Mouse (Mus musculus) hindbrain, embryonic 10.5 days (tissue): Measurements from ENCODE around the gene Nfil3. TPM values are rescaled to one million over a fixed set of nuclear protein-coding genes. Genes with fewer than 3 reads are reported as not detected.
A peak's percentile ranks its signal among the peaks of the same experiment; 100 is the strongest.

Source experiments
- DNase-seq: peaks from one replicate; pipeline ENCODE4 v3.0.0-alpha.2; 2017; ENCODE audit warnings: low spot score
- H3K27ac ChIP-seq: fragments of 300-500 bp; sonication (generic); 2 replicates; pipeline ENCODE4 v1.5.1; 2016; ENCODE audit warnings: mild to moderate bottlenecking, moderate library complexity
- H3K27me3 ChIP-seq: fragments of 300-500 bp; sonication (generic); 2 replicates; pipeline ENCODE4 v1.6.1; 2016; ENCODE audit warnings: mild to moderate bottlenecking; ENCODE audit not compliant: poor library complexity, insufficient read depth, severe bottlenecking
- H3K36me3 ChIP-seq: fragments of 300-500 bp; sonication (generic); 2 replicates; pipeline ENCODE4 v1.6.1; 2016; ENCODE audit warnings: mild to moderate bottlenecking, moderate library complexity
- H3K4me1 ChIP-seq: fragments of 300-500 bp; sonication (generic); replicated peaks from 2 replicates; pipeline ENCODE4 v1.6.1; 2016; ENCODE audit warnings: mild to moderate bottlenecking
- H3K4me3 ChIP-seq: fragments of 300-500 bp; sonication (generic); 2 replicates; pipeline ENCODE4 v1.5.1; 2016; ENCODE audit warnings: mild to moderate bottlenecking, moderate library complexity
- H3K9me3 ChIP-seq: fragments of 300-500 bp; sonication (generic); 2 replicates; pipeline ENCODE4 v1.6.1; 2016; ENCODE audit warnings: mild to moderate bottlenecking, moderate library complexity
- WGBS: fragments of 180-500 bp; shearing (Covaris S2); methylation state at CpG from one replicate; pipeline ENCODE4 v1.1.7; 2016; 5-methylcytosine and 5-hydroxymethylcytosine counted together
- polyA plus RNA-seq: library from polyadenylated mRNA; unstranded; fragments of >200 nt; fragmentation: Nextera tagmentation; extraction: Ambion mirVana; gene quantifications from 2 replicates; pipeline ENCODE4 v1.2.1, GENCODE M21; 2016

The Nfil3 gene
- polyA plus RNA-seq, 1 experiment from 2014 or later = 25.9 TPM

DNA sequence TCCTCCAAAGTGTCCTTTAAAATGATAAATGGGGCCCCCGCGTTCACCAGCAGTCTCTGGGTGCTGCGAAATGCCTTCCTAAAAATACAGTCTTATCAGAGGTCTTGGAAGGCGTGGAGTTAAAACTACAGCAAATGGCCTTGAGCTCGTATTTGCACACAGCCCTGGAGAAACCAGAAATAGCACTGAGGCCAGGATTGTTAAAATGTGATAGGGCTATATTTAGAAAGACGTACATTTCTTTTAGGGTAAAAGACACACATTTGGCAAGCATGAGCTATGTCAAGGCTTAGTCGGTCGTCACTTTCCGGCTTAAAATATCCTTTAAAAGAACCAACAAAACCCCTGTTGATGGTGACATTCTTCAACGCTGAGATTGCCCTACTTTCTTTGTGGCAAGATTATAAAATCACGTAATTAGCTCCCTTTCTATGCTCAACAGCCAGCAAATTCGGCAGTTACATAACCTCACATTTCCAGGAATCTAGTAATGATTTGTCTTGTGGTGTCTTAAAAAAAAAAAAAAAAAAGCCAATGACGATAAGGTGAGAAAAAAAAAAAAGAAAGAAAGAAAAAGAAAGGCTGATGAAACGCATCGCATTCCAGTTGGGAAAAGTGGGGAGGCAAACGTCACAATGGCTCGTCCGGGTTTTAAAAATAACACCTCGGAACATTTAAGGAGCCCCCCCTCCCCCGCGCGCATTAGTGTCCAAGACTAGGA is 1.4 kb downstream of the Nfil3 start:
- Histone ChIP-seq H3K36me3 (no peaks in the 10 kb centered on the region), H3K27ac (peak overlapping the region; percentile 92), H3K9me3 (no peaks in the 10 kb centered on the region), H3K4me1 (peaks cover 60% of the 10 kb centered on the region), H3K27me3 (peaks cover 37% of the 10 kb centered on the region), H3K4me3 (peak overlapping the region; percentile 71)
- DNase-seq = peak; percentile 23
- WGBS = under 1% methylated on average over 22 of the region's 22 CpGs

DNA sequence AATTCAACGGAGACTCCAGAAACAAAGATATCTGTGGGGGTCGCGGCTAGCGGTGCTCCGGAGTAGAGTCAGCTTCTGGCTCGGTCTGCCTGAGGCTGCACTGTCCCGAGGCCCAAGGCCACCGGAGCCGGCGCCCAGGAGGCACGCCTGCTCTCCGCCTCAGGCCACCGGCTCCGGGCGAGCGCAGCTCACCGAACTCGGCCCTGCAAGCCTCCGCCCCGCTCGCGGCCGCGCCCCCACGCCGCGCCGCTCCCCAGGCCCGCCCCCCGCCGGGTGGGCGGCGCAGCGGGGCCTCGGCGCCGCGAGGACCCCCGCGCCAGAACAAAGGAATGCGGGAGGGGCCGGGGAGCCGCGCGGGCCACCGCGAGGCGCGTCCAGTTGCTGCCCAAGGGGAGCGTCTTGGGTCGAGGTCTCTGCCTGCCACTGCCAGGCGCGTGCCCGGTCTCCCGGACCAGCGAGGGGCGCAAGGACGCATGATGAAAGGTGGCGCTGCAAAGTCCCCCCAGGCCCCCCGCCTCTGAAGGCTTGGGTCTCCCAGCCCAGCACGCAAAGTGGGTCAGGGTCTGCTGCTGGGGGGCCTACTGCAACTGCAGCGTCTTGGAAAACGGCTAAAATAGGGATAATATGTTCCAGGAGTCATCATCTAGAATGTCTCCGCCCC is 2.4 kb downstream of the Nfil3 start:
- peak overlapping the region; percentile 91 for H3K27ac ChIP-seq
- peak overlapping the region; percentile 71 for H3K4me3 ChIP-seq
- 1% methylated on average over 64 of the region's 64 CpGs for WGBS
- no peaks in the 10 kb centered on the region for H3K9me3 ChIP-seq
- no peaks in the 10 kb centered on the region for H3K36me3 ChIP-seq
- DNase-seq = peak; percentile 64
- peaks cover 60% of the 10 kb centered on the region for H3K4me1 ChIP-seq
- H3K27me3 ChIP-seq = peaks cover 33% of the 10 kb centered on the region

DNA sequence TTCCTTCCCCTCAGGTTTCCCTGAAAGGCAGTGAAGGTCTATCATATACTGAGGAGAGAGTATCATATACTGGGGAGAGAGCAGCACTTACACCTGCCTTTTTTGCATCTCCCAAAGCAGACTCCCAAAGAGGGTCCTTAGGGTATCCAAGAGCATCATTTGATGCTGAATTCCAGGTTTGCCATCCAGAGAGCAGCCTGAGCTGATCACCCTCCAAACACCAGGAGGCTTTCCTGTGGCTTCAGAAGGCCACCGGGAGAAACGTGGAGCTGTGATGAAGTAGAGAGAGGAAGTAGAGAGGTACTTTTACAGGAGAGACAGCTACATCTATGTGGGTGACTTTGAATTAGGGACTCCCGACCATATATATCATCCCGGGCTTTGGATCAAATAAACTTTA is 3.1 kb downstream of the Nfil3 start:
- 27% methylated on average over 4 of the region's 4 CpGs for WGBS
- DNase-seq = no peak
- H3K9me3 ChIP-seq = no peaks in the 10 kb centered on the region
- peak overlapping the region; percentile 71 for H3K4me3 ChIP-seq
- H3K27ac ChIP-seq = no peak overlapping the region
- H3K27me3 ChIP-seq = peaks cover 32% of the 10 kb centered on the region
- peaks cover 60% of the 10 kb centered on the region for H3K4me1 ChIP-seq
- no peaks in the 10 kb centered on the region for H3K36me3 ChIP-seq

DNA sequence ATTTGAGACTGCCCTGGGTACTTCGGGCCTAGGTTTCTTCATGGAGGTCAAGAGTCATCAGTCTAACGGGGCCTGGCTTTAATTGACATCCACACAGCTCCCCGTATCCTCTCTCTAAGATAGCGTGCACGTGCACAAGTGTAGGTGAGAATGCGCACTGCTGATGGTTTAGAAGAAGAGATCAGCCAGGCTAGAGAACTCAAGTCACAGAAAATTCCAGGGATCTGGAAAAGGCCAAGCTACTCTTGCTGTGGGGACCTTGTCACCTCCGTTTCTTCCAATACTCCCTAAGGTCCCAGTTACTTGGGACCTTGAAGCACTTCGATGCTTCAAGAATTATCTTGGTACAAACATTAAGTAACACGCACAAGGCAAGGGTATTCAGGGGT is 3.7 kb downstream of the Nfil3 start:
- Histone ChIP-seq H3K27me3 (peaks cover 30% of the 10 kb centered on the region), H3K27ac (no peak overlapping the region), H3K36me3 (no peaks in the 10 kb centered on the region), H3K4me3 (0 out of 2 replicates have a peak overlapping the region, but pooled peaks have one; percentile 16), H3K4me1 (peaks cover 59% of the 10 kb centered on the region), H3K9me3 (no peaks in the 10 kb centered on the region)
- DNase-seq = no peak
- 65% methylated on average over 9 of the region's 9 CpGs for WGBS

DNA sequence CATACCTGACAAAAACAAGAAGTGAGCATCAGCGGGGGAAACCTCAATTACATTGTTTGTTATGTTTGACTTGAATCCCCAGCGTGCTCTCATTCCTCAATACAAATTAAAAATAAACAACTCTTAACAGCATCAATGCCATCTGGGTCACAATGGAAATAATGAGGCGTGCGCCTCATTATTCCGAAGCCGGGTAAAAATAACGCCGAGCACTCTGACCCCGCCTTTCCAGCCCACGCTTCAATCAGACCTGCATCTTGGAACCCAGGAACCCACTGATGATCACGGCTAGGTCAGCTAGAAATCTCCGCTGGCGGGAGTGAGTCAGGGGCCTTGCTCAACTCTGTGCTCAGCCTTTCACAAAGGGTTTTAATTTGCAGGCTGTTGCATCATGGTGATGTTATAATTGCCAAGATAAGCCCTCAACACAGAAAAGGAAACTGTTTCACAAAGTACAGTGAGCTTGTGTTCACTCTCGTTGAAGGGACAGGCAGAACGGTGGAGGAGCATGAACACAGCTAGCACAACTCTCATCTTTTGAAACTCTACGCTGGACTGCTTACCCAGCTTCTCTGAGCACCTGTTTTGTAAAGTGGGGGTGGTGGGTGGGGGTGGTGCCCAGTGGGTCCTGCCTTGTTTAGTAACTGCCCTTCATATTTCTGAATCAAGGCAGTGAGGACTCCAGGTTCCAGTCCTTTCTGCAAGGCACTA is 4.2 kb downstream of the Nfil3 start:
- H3K4me3 ChIP-seq = 0 out of 2 replicates have a peak overlapping the region, but pooled peaks have one; percentile 16
- no peak overlapping the region; the same call in 1 of the 2 replicates for H3K27ac ChIP-seq
- H3K4me1 ChIP-seq = peaks cover 53% of the 10 kb centered on the region
- no peaks in the 10 kb centered on the region for H3K9me3 ChIP-seq
- peaks cover 25% of the 10 kb centered on the region for H3K27me3 ChIP-seq
- H3K36me3 ChIP-seq = no peaks in the 10 kb centered on the region
- 34% methylated on average over 16 of the region's 16 CpGs for WGBS
- peak; percentile 19 for DNase-seq

DNA sequence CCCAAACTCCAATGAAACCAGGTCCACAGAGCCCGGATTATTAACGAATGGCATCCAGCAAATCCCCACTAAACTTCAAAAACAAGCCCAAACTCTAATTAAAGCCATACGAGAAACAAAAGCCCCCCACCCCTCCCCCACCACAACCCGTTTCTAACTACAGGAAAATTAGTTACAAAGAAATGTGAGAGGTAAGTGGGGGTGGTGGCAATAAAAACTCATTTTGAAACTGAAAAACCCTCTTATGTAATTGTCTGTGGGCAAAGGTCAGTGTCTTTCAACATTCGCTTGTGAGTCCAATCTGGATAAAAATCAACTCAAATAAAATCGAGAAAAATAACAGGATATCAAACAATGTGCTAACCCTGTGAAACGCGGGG is 4.8 kb downstream of the Nfil3 start:
- Histone ChIP-seq H3K9me3 (no peaks in the 10 kb centered on the region), H3K36me3 (no peaks in the 10 kb centered on the region), H3K27me3 (peaks cover 20% of the 10 kb centered on the region), H3K4me1 (peaks cover 48% of the 10 kb centered on the region), H3K4me3 (no peak overlapping the region), H3K27ac (no peak overlapping the region)
- peak; percentile 16 for DNase-seq
- 42% methylated on average over 8 of the region's 8 CpGs for WGBS

DNA sequence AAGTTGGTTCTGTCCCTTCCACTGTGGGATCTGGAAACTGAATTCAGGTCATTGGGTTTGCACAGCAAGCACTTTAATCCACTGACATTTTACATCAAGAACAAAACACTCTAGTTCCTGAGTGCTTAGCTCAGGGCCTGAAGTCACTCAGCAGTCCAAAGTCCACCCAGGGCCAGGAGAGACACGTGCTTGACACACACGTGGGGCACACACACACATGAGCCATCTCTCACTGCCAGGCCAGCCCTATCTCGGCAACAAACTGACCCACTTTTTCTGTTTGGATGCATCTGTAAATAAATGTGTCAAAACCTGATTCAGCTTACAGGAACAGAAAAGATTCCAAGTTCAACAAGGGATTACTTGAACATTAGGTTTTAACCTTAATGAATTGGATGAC is 6.2 kb downstream of the Nfil3 start:
- Histone ChIP-seq H3K27me3 (peaks cover 20% of the 10 kb centered on the region), H3K27ac (no peak overlapping the region), H3K4me1 (peaks cover 46% of the 10 kb centered on the region), H3K4me3 (no peak overlapping the region), H3K36me3 (no peaks in the 10 kb centered on the region), H3K9me3 (no peaks in the 10 kb centered on the region)
- DNase-seq = no peak
- WGBS = 84% methylated on average over 3 of the region's 3 CpGs

DNA sequence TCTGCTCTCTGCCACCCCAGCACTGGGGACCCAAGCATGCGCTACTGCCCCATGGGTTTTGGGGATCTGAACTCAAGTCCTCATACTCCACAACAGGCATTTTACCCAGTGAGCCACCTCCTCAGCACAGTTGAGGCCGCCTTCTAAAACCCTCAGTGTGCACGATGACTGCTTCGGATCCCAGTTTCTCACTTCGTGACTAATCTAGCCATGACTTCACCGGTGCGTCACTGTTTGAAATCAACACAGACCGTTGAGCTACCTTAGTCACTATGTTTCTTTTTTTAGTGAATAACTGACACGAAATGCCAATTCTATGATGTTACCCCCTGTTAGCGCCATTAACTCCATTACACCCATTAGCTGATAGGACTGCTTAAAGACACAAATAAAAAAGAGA is 7.4 kb downstream of the Nfil3 start:
- no peak overlapping the region for H3K27ac ChIP-seq
- no peak for DNase-seq
- H3K27me3 ChIP-seq = peaks cover 14% of the 10 kb centered on the region
- H3K36me3 ChIP-seq = peaks cover 6% of the 10 kb centered on the region
- H3K4me3 ChIP-seq = no peak overlapping the region
- no peaks in the 10 kb centered on the region for H3K9me3 ChIP-seq
- peaks cover 38% of the 10 kb centered on the region for H3K4me1 ChIP-seq
- 92% methylated on average over 10 of the region's 10 CpGs for WGBS

DNA sequence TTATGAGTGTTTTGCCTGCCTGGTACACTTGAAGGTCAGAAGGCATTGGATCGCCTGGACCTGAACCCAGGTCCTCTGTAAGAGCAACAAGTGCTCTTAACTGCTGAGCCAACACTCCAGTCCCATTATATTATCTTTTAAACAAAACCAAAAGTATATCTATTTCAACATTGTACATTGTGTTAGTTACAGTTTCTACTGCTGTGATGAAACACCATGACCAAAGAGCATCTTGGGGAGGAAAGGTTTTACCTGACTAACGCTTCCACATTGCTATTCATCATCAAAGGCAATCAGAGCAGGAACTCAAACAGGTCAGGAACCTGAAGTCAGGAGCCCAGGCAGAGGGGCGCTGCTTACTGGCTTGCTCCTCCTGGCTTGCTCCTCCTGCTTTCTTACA is 8.2 kb downstream of the Nfil3 start:
- peaks cover 31% of the 10 kb centered on the region for H3K4me1 ChIP-seq
- peaks cover 14% of the 10 kb centered on the region for H3K36me3 ChIP-seq
- 88% methylated on average over 3 of the region's 3 CpGs for WGBS
- H3K9me3 ChIP-seq = no peaks in the 10 kb centered on the region
- H3K4me3 ChIP-seq = no peak overlapping the region
- H3K27me3 ChIP-seq = peaks cover 9% of the 10 kb centered on the region
- DNase-seq = no peak
- no peak overlapping the region for H3K27ac ChIP-seq

DNA sequence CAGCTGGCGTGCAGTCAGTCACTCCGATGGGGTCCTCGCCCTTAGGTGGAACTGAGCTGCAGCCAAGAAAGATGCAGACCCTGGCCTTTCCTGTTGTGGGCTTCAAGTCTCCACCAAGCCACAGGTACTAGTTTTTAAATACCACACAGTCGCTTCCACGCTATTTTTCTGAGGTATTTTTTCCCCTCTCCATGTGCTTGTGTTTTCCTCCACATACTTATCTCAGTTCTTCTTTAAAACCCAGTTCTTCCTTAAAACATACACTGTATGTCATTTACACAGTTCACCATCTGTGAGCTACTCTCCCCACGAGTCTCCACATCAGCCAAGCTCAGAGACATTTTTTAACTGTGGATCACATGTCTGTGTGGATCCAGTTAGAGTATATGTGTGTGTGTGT is 10.0 kb downstream of the Nfil3 start:
- no peaks in the 10 kb centered on the region for H3K27me3 ChIP-seq
- 89% methylated on average over 6 of the region's 6 CpGs for WGBS
- DNase-seq = no peak
- H3K9me3 ChIP-seq = no peaks in the 10 kb centered on the region
- H3K36me3 ChIP-seq = peaks cover 30% of the 10 kb centered on the region
- no peak overlapping the region for H3K4me3 ChIP-seq
- H3K4me1 ChIP-seq = peaks cover 14% of the 10 kb centered on the region
- H3K27ac ChIP-seq = no peak overlapping the region

DNA sequence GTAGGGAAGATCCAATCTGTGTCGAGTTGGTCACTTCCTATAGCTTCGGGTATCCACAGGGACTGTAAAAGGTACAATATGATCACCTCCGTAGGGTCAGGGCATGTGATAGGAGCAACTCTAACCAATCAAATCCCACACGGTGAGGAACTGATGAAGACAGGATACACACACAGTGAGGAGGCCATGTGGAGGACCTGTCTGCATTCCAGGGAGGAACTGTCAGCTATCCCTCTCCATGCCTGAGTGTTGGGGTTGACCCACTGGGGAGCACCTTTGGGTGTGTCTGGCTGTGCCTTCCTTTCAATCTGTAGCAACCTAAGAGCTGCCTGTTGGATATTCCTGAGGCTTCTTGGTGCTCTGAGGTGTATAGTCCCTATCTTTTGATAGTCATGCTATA is 18.0 kb downstream of the Nfil3 start:
- DNase-seq = no peak
- H3K9me3 ChIP-seq = no peaks in the 10 kb centered on the region
- H3K36me3 ChIP-seq = peaks cover 35% of the 10 kb centered on the region
- H3K4me3 ChIP-seq = no peak overlapping the region
- no peak overlapping the region for H3K27ac ChIP-seq
- H3K4me1 ChIP-seq = no peaks in the 10 kb centered on the region
- H3K27me3 ChIP-seq = no peaks in the 10 kb centered on the region
- WGBS = 85% methylated on average over 4 of the region's 4 CpGs

DNA sequence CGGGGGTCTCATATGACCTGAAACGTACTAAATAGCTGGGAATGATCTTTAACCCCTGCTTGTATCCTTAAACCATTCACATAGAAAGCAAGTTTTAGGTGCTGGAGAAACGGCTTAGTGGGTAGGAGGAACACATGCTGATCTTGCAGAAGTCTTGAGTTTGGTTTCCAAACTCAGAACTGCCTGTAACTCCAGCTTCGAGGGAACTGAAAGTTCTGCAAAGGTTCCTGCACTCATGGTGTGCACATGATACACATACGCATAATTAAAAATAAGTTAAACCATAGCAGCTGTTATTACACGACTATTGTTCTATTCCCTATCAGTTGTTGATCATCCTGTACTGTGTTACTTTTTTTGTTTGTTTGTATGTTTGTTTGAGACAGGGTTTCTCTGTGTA is 18.5 kb downstream of the Nfil3 start:
- no peak for DNase-seq
- Histone ChIP-seq H3K9me3 (no peaks in the 10 kb centered on the region), H3K27me3 (no peaks in the 10 kb centered on the region), H3K36me3 (peaks cover 29% of the 10 kb centered on the region), H3K4me1 (no peaks in the 10 kb centered on the region), H3K4me3 (no peak overlapping the region), H3K27ac (no peak overlapping the region)
- WGBS = 83% methylated on average over 6 of the region's 6 CpGs
